Mouse (Mus musculus) bone marrow macrophage, adult 2 months (primary cell): Measurements from ENCODE around the gene Apol8.

Source experiments
- CTCF ChIP-seq: IDR thresholded peaks from 2 replicates; pipeline ENCODE4 v1.5.1; 2012; ENCODE audit warnings: low read depth, mild to moderate bottlenecking, low read length, moderate library complexity
- POLR2A ChIP-seq: IDR thresholded peaks from 2 replicates; pipeline ENCODE4 v1.6.1; 2012; ENCODE audit warnings: mild to moderate bottlenecking, low read depth, low read length, borderline replicate concordance

DNA sequence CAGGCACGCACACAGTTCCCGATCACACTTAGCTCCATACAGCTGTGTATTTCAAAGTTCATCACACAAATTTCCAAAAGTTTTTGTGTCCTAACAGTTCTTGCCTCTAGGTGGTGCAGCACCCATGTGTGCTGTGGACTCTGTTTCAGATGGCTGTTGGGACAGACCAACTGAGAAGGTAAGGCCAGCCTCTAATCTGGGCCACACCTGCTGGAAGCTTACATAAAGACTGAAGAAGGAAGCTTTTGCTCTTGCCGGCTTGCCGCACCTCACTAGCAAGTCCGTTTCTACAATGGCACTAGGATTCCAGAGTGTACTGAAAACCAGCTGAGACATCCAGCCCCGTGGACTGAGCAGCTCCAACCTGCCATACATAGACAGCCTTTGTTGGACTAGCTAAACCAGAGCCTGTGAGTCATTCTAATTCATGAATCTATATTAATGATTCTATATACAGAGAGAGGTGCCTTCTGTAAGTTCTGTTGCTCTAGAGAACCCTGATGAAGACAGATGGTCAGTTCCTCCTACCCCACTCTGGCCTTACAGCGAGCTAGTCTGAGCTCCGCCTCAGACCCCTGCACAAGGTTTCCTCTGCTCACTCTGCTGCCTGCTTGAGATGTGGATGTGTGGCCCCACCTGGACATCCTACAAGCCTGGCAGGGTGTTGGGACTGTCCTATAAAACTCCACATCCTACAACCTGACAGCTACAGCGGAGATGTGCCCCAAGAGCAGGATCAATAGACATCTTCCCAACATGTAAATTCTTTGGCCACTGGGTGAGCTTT is 16.1 kb downstream of the Apol8 start:
- no peak for TF ChIP-seq POLR2A
- no peak for TF ChIP-seq CTCF
